Mouse (Mus musculus) forebrain, embryonic 12.5 days (tissue): ENCODE measurements at regions not wholly inside any gene's neighbourhood (a gene's known extent, or its start where the extent isn't known, plus 50 kb on each side); places are given as distances from the start of the nearest gene placed in this dataset.
"Not testable (repeated sequence)": the region's sequence is repeated elsewhere in the genome, so short reads cannot be mapped to it uniquely, and the experiment has no call there.

ENCODE experiments used
- ATAC-seq: fragments of 200-750 bp; cut with Nextera tagmentation; 2 replicates; pipeline ENCODE4 v1.8.0; 2017; ENCODE audit warnings: moderate TSS enrichment; ENCODE audit not compliant: low FRiP score
- H3K27ac ChIP-seq: fragments of 300-500 bp; sonication (generic); 2 replicates; pipeline ENCODE4 v1.5.1; 2016; ENCODE audit warnings: mild to moderate bottlenecking
- H3K27me3 ChIP-seq: fragments of 300-500 bp; sonication (generic); 2 replicates; pipeline ENCODE4 v1.6.1; 2016; ENCODE audit warnings: mild to moderate bottlenecking
- H3K36me3 ChIP-seq: fragments of 300-500 bp; sonication (generic); replicated peaks from 2 replicates; pipeline ENCODE4 v1.6.1; 2016; ENCODE audit warnings: mild to moderate bottlenecking
- H3K4me1 ChIP-seq: fragments of 300-500 bp; sonication (generic); 2 replicates; pipeline ENCODE4 v1.6.1; 2016
- H3K4me2 ChIP-seq: fragments of 300-500 bp; sonication (generic); 2 replicates; pipeline ENCODE4 v1.6.1; 2016; ENCODE audit warnings: mild to moderate bottlenecking, moderate library complexity
- H3K4me3 ChIP-seq: fragments of 300-500 bp; sonication (generic); replicated peaks from 2 replicates; pipeline ENCODE4 v1.5.1; 2016; ENCODE audit warnings: mild to moderate bottlenecking
- H3K9ac ChIP-seq: fragments of 300-500 bp; sonication (generic); 2 replicates; pipeline ENCODE4 v1.6.1; 2016; ENCODE audit warnings: mild to moderate bottlenecking
- H3K9me3 ChIP-seq: fragments of 300-500 bp; sonication (generic); 2 replicates; pipeline ENCODE4 v1.6.1; 2016
- WGBS: fragments of 180-500 bp; shearing (Covaris S2); methylation state at CpG from one replicate; pipeline ENCODE4 v1.1.7; 2016; 5-methylcytosine and 5-hydroxymethylcytosine counted together

DNA sequence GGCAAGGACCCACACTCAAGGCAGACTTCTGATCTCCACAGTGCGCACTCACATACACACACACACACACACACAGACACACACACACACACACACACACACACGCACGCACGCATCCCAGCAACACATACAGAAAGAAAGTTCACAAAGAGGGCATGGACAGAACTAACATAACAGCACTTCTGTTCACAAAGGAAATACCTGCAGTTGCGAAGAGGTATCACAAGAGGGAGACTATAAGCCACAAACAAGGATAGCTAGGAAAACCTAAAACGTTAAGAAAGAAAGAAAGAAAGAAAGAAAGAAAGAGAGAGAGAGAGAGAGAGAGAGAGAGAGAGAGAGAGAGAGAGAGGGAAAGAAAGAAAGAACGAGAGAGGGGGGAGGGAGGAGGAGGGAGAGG lies 336.9 kb downstream of the Rapgef2 start:
- ATAC-seq, H3K9ac ChIP-seq, H3K36me3 ChIP-seq, H3K27ac ChIP-seq, H3K4me2 ChIP-seq, H3K4me3 ChIP-seq, H3K27me3 ChIP-seq, H3K4me1 ChIP-seq, H3K9me3 ChIP-seq: not testable (repeated sequence)
- 74% methylated on average over 6 of the region's 7 CpGs for WGBS

DNA sequence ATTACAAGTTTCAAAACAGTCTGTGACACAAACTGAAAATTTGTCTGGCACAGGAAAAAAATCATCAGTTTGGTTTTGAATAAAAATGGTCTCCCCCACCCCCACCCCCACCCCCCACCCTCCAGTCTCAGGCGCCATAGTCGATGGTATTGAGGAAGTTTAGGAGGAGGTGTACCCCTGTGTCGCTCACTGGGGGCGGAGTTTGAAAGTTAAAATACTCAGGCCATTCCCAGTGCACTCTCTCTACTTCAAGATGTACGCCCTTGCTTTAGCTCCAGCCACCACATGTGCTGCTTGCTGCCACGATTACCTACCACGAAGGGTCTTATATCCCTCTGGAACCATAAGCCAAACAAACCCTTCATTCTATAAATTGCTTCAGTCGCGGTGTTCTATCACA lies 337.6 kb downstream of the Rapgef2 start:
- WGBS = 88% methylated on average over 9 of the region's 9 CpGs
- ATAC-seq = peak; percentile 39; the same call in 1 of the 2 replicates

DNA sequence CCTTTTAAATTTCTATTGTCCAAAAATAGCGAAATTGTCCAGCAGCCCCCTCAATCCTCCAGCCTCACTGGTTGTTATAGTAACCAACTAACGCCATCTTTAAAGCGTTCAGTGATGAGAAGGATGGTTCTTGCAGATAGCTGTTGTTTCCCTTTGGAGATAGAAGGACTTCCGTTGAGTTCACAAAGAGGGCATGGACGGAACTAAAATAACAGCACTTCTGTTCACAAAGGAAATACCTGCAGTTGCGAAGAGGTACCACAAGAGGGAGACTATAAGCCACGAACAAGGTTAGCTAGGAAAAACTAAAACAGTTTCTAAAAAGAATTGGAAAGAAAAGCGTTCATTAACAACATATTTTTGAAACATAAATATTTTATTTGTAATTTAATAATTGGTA lies 338.1 kb downstream of the Rapgef2 start:
- no peak overlapping the region for H3K4me3 ChIP-seq
- H3K9me3 ChIP-seq = no peaks in the 10 kb centered on the region
- no peak overlapping the region for H3K9ac ChIP-seq
- H3K4me1 ChIP-seq = no peaks in the 10 kb centered on the region
- H3K36me3 ChIP-seq = no peaks in the 10 kb centered on the region
- H3K27me3 ChIP-seq = no peaks in the 10 kb centered on the region
- 40% methylated on average over 8 of the region's 8 CpGs for whole genome bisulfite sequencing
- no peak overlapping the region for H3K27ac ChIP-seq
- peak; percentile 55; the same call in 1 of the 2 replicates for ATAC-seq
- H3K4me2 ChIP-seq = no peak overlapping the region

More for the DNA sequence above, 337.6 kb downstream of the Rapgef2 start:
- H3K36me3 ChIP-seq = no peaks in the 10 kb centered on the region
- no peaks in the 10 kb centered on the region for H3K9me3 ChIP-seq
- no peak overlapping the region for H3K4me3 ChIP-seq
- H3K27ac ChIP-seq = no peak overlapping the region
- no peak overlapping the region for H3K4me2 ChIP-seq
- H3K27me3 ChIP-seq = no peaks in the 10 kb centered on the region
- no peak overlapping the region for H3K9ac ChIP-seq
- H3K4me1 ChIP-seq = no peaks in the 10 kb centered on the region

DNA sequence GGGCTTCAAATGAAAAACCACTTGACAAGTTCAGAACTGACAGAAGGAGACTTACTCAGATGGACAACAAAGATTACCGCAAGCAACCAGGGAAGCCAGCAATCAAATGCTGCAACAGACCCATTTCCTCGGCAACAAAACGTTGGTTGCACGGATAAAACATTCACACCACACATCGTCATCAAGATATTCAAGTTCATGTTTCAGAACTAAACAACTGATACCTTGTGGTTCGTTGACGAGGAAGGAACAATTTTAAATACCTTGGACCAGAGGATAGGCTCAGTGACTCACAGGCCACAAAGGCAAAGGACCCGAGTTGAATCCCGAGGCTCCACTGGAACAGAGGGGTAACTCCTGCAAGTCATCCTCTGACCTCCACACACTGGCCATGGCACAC lies 339.1 kb downstream of the Rapgef2 start:
- Histone ChIP-seq H3K9me3 (no peaks in the 10 kb centered on the region), H3K27me3 (no peaks in the 10 kb centered on the region), H3K4me1 (no peaks in the 10 kb centered on the region), H3K4me3 (no peak overlapping the region), H3K27ac (no peak overlapping the region), H3K9ac (no peak overlapping the region), H3K36me3 (no peaks in the 10 kb centered on the region), H3K4me2 (no peak overlapping the region)
- no peak for ATAC-seq
- WGBS = 90% methylated on average over 9 of the region's 9 CpGs

DNA sequence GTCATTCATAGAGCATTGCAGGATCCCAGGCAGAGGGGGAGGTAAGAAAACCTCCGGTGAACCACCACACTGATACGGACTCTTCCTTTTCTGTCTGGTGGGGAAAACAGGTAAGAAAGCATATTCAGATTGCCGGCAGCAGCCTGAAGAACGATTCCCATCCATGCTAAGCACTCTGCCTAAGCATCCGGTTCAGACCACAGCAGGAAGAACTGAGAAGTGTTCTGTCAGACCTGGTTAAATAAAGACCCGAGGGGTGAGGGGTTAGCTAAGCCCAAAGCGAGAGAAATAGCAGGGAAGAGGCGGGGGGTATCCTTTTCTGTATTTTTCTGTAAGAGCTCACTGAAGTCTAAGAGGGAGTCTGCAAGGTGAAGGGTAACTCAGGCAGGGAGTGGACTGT lies 342.1 kb downstream of the Rapgef2 start:
- no peak for ATAC-seq
- H3K4me2 ChIP-seq = no peak overlapping the region
- H3K9ac ChIP-seq = no peak overlapping the region
- H3K27me3 ChIP-seq = no peaks in the 10 kb centered on the region
- 73% methylated on average over 8 of the region's 8 CpGs for WGBS
- no peak overlapping the region for H3K27ac ChIP-seq
- H3K36me3 ChIP-seq = no peaks in the 10 kb centered on the region
- no peak overlapping the region for H3K4me3 ChIP-seq
- no peaks in the 10 kb centered on the region for H3K9me3 ChIP-seq
- H3K4me1 ChIP-seq = no peaks in the 10 kb centered on the region

DNA sequence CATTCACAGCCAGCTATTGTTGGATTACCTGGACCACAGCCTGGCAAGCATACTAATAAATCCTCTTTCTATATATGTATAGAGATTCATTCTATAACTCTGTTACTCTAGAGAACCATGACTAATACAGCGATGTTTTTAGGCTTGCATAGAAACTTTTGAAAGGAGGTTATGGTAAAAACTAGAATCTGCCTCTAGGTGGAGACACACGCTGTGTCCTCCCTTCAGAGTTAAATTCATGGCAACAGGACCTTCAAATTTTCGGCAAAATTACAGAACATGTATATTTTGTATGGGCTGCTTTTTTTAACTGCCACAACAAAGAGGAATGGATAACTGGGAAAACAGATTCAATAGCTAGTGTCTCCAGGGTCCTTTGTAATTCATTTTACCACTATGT lies 353.3 kb downstream of the Rapgef2 start:
- no peak overlapping the region for H3K4me2 ChIP-seq
- no peaks in the 10 kb centered on the region for H3K4me1 ChIP-seq
- no peaks in the 10 kb centered on the region for H3K27me3 ChIP-seq
- no peak for ATAC-seq
- 89% methylated on average over 3 of the region's 3 CpGs for WGBS
- no peak overlapping the region for H3K9ac ChIP-seq
- no peaks in the 10 kb centered on the region for H3K36me3 ChIP-seq
- no peaks in the 10 kb centered on the region for H3K9me3 ChIP-seq
- H3K4me3 ChIP-seq = no peak overlapping the region
- H3K27ac ChIP-seq = no peak overlapping the region

DNA sequence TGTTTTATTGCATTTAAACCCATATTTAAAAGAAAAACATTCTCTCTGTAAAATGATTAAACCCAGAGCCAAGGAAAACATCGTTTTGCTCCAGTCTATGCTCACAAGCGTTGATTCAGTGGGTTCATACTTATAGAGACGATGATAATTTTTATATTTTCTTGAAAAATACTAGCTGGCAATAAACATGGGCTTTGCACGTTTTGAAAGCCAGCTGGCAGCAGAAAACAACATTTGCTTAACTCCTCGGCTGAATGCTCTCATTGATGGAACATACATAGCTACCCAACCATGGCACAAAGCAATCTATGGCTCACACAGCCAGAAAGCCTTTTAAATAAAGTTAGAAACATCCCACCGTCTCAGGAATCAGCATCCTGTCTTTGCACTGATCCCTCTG lies 366.5 kb downstream of the Rapgef2 start:
- Histone ChIP-seq H3K9me3 (no peaks in the 10 kb centered on the region), H3K4me1 (no peaks in the 10 kb centered on the region), H3K4me2 (no peak overlapping the region), H3K27me3 (no peaks in the 10 kb centered on the region), H3K36me3 (no peaks in the 10 kb centered on the region), H3K4me3 (no peak overlapping the region), H3K27ac (no peak overlapping the region), H3K9ac (no peak overlapping the region)
- ATAC-seq = no peak
- whole genome bisulfite sequencing = 62% methylated on average over 6 of the region's 6 CpGs

DNA sequence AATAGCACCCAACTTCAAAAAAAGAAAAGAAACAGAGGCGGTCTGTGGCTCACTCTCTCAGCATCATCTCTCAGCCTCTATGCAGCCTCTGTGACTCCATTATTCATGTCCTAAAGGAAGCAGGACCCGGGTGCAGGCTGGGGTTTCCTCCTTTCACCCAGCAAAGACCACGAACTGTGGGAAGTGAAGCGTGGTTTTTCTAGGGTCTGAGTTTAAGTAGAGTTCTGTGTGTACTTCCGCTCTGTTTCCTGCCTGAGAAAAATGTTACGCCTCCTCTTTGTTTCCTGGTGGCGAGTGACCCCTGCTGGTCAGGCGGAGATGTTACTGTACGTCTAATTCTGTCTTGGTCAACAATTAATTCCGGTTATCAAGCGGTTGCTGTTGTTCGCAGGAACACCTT lies 366.9 kb downstream of the Rapgef2 start:
- no peak overlapping the region for H3K27ac ChIP-seq
- no peaks in the 10 kb centered on the region for H3K4me1 ChIP-seq
- peak overlapping the region; percentile 44 for H3K4me2 ChIP-seq
- no peaks in the 10 kb centered on the region for H3K36me3 ChIP-seq
- H3K4me3 ChIP-seq = 0 out of 2 replicates have a peak overlapping the region, but pooled peaks have one; percentile 15
- no peak overlapping the region; the same call in 1 of the 2 replicates for H3K9ac ChIP-seq
- 19% methylated on average over 12 of the region's 12 CpGs for WGBS
- ATAC-seq = peak; percentile 76
- no peaks in the 10 kb centered on the region for H3K9me3 ChIP-seq
- H3K27me3 ChIP-seq = no peaks in the 10 kb centered on the region

DNA sequence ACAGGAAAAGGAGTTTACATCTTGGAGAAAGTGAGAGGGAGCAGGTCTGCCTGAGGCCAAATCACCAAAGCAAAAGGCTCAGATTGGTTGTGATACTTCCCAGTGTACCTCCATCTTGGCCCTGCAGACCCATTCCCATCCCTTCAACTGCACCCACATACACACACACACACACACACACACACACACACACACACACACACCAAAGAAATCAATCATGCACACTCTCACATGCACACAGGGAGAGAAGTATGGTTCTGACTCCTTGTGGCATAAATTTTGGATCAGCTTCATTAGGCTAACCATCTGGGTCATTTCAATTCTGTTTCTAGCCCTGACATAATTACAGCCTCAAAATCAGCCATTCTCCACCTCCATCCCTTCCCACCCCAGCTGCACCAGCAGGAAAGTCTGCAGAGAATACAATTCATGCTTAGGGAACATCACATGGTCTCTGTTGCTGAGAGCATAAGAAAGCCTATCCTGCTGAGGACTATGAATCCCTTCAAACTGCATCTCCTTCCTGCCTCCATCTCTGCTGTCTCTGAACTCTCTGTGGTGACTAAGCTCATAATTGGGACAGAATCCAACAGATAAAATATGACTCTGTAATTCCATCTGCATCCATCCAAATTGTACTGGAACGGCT lies 378.0 kb downstream of the Rapgef2 start:
- Histone ChIP-seq H3K4me2 (no peak overlapping the region), H3K27ac (no peak overlapping the region), H3K27me3 (no peaks in the 10 kb centered on the region), H3K4me1 (peaks cover 18% of the 10 kb centered on the region), H3K4me3 (no peak overlapping the region), H3K9ac (no peak overlapping the region), H3K36me3 (no peaks in the 10 kb centered on the region), H3K9me3 (no peaks in the 10 kb centered on the region)
- WGBS = 66% methylated on average over 1 of the region's 1 CpGs
- ATAC-seq = no peak

DNA sequence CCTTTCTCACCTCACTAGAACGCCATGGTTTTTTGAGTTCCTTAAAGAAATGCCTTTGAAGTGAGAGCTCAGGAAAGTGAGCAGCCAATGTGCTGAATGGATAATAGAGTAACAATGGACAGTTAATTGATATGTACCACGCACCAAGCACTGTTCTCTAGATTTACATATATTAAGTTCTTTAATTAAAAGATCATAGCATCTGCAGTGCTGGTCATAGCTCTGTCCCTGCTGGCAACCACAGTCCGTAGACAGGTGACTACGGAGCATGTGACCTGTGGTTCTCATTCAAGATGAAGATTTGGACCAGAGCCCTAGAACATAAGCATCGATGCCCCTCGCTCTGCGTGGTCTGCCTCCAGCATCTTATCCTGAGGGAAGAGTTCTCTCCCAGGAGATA lies 378.5 kb downstream of the Rapgef2 start:
- 67% methylated on average over 7 of the region's 7 CpGs for WGBS

DNA sequence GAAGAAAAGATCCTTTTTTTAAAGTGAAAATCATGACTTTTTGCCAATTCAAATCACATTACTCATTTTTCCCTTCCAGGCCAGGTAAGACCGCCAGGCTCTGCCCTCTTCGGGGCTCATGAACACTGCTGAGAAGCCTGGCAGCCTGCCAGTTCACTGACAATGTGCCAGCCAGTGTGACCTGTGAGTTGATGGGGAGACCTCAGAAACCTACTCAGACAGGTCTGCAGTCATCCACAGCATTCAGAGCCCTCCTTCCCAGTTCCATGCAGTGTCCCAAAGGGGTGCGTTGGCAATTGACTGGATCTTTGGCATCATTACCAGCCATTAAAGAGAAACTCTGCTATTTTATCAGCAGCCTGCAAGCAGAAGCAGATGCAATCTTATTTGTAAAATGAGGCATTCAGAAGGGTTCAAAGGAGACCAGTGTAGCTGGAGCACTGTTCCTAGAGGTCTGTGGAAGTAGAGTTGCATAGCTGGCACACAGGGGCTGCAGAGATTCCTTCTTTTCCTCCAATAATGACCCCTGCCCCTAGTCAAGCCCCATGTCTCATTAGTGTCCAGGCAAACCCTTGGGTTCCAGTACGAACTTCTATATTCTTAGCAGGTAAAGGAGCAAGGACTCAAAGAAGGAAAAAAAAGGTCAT lies 384.4 kb downstream of the Rapgef2 start:
- Histone ChIP-seq H3K27ac (peak overlapping the region; percentile 56; the same call in 1 of the 2 replicates), H3K9me3 (no peaks in the 10 kb centered on the region), H3K4me2 (peak overlapping the region; percentile 21), H3K4me3 (no peak overlapping the region), H3K9ac (no peak overlapping the region), H3K36me3 (no peaks in the 10 kb centered on the region), H3K27me3 (no peaks in the 10 kb centered on the region), H3K4me1 (peaks cover 30% of the 10 kb centered on the region)
- ATAC-seq = peak; percentile 69
- 21% methylated on average over 4 of the region's 4 CpGs for WGBS

More for the DNA sequence above, 378.5 kb downstream of the Rapgef2 start:
- no peaks in the 10 kb centered on the region for H3K36me3 ChIP-seq
- H3K4me2 ChIP-seq = no peak overlapping the region
- no peak overlapping the region for H3K9ac ChIP-seq
- no peak overlapping the region for H3K27ac ChIP-seq
- H3K27me3 ChIP-seq = no peaks in the 10 kb centered on the region
- peak; percentile 44; the same call in 1 of the 2 replicates for ATAC-seq
- H3K4me1 ChIP-seq = peaks cover 24% of the 10 kb centered on the region
- no peak overlapping the region for H3K4me3 ChIP-seq
- H3K9me3 ChIP-seq = no peaks in the 10 kb centered on the region

DNA sequence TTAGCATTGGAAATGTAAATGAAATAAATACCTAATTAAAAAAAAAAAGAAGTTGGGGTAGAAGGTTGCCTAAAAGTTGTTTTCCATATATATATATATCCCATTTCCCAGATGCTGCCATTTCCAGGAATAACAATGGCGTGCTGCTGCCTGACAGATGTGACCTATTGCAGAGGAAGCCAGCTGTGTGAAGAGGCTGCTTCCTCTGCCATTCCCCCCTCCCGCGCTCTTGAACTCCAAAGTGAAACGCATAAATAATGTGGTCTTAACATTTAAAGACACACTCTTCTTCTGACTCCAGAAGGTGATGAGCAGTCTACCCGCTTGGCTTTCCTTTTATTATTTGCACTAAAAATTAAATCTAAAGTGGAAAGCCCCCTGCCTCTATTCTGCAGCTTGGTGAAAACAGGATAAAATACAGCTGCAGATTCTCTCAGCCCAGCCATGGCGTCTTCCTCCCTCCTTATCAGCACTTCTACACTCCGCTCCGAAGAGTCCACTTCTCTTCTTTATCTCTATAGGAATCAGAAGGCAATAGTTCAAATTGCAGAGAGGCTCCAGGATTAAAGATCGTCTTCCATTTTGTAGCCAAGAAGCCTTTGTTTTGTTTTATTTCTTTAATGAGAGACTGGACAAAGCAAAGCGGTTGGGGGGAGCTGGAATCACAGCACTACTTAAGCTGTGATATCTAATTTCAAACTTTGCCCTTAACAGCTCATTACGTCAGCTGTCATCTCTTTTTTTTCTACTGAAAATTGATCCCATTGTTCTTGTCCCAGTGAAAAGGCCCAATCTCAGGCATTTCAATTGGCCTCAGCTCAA lies 385.1 kb downstream of the Rapgef2 start:
- peak overlapping the region; percentile 21 for H3K4me2 ChIP-seq
- WGBS = 22% methylated on average over 11 of the region's 11 CpGs
- no peaks in the 10 kb centered on the region for H3K27me3 ChIP-seq
- H3K4me3 ChIP-seq = no peak overlapping the region
- peaks cover 26% of the 10 kb centered on the region for H3K4me1 ChIP-seq
- peak overlapping the region; percentile 38; the same call in 1 of the 2 replicates for H3K27ac ChIP-seq
- no peaks in the 10 kb centered on the region for H3K9me3 ChIP-seq
- H3K9ac ChIP-seq = no peak overlapping the region
- no peak for ATAC-seq
- no peaks in the 10 kb centered on the region for H3K36me3 ChIP-seq
